Mouse (Mus musculus): ENCODE results near the gene Taok3.

Gene Taok3

DNA sequence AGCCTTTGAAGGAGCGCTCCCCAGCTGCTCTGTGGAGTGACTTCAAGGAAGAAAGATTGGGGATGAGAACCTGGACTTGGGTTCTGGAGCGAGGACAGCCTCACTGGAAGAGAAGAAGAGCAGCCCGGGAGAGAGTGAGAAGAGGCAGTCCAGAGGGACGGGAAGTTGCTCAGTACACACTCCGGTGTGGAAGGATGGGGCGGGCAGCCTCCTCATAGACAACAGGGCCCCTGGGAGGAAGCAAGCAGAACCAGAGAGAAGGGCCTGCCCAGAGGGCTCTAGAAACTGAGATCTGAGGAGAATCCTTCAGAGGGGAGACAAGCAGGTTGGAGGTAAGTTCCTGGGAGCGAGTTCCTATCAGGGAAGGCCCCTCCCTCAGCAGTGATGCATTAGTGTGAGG is 20.4 kb downstream of the Taok3 start:
- in situ Hi-C loops (cut with MboI, MseI): no loop called here

DNA sequence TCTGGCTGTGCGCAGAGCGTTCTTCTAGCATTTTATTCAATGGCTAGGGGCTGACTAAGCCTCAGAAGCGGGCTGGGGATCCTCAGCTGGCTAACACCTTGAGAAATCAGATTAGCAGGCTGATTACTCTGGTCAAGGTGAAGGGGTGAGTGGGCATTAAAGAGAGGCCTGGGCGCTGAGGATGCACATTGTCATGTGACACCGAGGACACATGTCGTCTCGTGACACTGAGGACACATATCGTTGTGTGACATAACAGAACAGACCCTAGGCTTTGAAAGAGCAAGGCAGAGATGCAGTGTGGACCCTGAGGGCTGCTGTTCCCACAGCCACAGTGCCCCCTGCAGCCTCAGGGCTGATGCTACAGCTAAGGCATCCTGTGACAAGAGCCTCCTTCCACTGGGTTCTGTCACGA is 23.8 kb downstream of the Taok3 start:
- in situ Hi-C loops (cut with MboI, MseI): no loop called here

DNA sequence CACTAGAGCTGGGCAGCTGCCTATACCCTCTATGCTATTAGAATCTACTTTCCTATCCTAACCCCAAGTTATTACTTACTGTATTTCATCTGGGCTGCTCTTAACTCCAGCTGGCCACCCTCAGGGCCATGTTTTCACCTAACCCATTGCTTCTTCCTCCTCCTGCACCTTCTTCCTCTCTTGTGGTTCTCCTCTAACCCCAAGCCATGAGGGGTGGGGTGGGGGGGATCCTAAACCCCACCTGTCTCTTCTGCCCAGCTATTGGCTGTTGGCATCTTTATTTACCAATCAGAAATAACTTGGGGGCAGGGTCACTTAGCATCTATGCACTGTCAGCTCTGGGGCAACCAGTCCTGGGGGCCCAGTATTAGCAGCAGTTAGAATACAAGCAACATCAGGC is 26.2 kb downstream of the Taok3 start:
- in situ Hi-C loops (cut with MboI, MseI): no loop called here

DNA sequence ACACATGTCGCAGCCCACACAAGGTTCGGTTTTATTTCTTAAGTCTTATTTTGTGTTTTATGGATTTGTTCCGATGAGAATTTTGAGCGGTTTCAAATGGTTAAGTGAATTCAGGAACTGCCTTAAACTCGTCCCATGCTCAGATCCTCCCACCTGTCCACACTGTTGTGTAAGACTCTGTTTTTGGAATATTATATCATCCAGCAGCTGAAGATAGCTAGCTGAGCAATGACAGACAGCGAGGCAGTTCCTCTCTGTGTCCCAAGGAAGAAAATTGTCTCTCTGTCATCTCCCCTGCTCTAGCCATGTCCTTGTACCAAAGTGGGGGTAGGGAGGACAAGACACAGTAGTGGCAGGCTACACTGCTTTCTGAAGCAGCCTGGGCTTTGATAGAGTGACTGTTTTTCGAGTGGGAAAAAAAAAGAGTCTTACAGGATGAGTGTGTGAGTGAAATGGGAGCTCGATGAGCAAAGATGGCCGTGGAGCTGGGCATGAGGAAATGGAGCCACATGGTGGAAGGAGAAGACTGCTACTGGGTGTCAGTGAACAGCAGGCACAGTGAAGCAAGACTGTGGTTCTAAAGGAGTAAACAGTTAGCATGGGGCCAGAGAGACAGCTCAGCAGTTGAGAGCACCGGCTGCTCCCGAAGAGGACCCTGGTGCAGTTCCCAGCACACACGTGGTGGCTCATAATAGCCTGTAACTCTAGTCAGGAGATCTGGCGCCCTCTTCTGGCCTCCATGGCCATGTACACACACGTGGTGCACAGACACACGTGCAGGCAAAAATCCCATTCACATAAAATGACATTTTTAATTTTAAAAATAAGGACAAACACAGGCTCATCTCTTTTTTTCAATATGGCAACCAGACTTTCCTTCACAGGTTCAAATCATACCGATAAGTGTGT is 27.5 kb downstream of the Taok3 start:
- in situ Hi-C loops (cut with MboI, MseI): no loop called here

DNA sequence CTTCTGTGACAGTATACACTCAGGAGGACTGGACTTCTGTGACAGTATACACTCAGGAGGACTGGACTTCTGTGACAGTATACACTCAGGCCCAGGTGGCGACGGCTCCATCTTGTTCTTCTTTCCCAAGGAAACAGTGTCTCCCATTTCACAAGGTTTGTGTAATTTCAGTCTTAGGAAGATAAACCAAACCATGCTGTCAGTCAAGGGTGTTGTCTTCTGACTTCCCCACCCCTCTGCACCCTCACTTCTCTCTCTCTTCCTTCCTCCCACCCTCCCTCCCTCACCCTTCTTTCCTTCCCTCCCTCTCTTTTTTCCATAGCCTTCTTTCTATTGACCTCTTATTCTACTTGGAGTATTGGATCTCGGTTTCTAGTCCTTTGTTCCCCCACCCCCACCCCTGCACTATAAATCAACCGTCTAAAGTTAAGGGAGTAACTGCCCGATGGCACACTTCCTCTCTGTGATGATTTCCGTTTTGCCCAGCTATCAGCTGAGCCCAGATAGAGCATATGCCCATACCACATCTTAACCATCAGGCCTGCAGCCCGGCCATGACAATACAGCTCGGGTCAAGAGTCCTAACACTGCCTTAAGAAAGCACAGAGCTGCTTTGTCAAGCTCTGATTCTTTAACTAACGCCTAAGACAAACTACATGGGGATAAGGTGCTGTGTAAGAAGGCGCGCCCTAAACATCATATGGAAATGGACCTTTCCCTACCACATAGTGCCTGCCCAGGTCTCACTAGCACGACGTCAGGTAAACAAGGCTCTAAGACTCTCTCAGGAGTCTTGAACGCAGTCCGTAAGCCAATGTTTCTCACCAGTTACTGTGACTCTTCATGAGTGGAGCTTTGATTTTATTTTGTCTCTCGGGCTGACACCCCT is 29.4 kb downstream of the Taok3 start:
- in situ Hi-C loops (cut with MboI, MseI): no loop called here

DNA sequence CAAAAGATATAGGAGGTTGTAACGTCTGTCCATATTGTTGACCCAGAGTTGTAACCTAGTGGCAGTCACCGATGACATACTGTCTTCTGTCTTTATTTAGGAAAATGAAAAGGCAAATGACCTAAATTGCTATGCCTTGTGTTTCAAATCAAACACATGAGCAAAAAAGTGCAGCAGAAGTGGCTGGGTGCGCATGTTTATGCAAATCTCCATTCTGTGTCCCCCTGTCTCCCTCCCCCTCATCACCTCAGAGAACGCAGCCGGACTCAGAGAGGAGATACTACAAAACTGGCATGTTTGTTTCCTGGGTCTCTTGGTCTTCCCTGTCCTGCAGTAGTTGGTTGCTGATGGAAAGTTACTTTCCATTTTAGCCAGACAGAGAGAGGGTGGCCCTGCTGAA is 30.1 kb downstream of the Taok3 start:
- in situ Hi-C loops (cut with MboI, MseI): no loop called here

DNA sequence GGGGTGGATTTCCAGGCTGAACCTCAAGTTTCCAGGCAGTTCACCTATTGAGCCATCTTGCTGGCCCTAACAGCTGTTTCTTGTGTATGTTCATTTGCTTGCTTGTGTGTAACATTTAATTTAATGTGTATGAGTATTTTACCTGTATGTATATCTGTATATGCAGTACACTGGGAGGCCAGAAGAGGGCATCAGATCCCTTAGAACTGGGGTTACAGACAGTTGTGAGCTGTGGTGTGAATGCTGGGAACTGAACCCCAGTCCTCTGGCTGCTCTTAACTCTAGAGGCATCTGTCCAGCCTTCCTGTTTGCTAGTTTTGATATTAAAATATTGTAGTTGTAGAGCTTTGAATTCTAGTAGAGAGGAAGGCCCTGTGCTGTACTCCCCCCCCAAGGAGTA is 33.0 kb downstream of the Taok3 start:
- in situ Hi-C loops (cut with MboI, MseI): no loop called here

DNA sequence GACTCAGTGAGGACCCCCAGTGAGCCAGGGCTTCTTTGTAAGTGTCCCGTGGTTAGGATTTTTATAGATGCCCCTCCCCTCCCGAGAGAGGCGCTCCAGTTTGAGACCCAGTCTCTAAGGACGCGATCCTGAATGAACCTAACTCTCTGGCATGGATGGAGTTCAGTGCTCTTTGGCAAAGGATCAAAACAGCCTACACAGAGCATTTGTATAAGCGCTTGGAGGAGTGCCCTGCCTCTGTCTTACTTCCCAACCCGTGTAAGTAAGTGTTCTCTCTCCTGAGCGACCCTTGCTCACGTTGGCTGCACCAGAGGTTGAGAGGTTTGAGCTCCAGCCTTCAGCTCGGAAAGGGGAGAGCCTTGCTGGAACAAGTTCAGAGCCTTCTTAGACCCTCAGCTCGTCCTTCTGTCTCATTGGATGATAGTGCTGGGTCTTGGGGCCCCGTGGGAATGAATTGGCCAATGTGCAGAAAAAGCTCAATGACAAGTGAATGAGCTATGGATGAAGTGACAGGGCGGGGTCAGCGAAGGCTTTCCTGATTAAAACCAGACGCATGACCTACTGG is 33.7 kb downstream of the Taok3 start:
- in situ Hi-C loops (cut with MboI, MseI): no loop called here

DNA sequence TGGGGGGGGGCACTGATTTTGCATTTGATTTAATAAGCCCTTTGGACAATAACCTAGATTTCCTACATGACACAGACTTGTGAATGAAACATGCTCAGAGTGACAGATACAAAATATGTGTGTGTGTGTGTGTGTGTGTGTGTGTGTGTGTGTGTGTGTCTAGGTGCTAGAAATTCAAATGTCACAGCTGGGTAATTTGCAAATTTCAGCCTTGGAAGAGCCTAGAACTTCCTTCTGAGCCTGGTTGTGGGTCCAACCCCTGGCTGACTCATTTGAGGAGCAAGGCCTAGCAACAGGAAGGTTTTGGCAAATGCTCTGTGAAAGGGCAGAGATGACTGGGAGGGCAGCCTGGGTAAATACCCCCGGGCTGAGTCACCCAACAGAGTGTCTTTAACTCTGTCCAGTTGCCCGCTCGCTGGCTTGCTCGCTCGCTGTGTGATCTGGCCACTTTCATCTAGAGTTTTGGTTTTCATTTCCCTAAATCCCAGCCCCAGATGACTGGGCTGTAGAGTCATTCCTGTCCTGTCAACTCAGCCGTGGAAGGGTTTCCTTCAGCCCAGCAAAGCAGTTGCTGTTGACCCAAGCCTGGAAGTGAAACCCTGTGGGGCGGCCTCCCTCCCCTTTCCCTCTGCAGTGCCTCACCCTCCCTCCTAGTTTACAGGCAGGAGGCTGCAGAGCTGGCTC is 38.5 kb downstream of the Taok3 start:
- in situ Hi-C loops (cut with MboI, MseI): no loop called here

DNA sequence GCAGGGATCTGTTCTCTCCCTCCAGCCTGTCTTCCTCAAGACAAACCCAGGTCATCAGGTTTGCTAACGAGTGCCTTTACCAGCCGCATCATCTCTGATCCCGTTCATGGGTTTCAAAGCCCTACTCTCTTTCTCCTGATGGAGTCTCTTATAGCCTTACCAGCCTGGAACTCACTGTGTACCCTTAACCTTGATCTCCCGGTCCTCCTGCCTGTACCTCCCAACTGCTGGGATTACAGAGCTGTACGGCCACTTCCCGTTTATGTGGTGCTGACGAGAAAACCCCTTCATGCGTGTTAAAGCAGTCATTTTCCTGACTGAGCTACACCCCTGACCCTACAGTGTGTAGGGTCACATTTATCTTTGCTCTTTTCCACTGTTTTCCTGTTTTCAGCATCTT is 39.4 kb downstream of the Taok3 start:
- in situ Hi-C loops (cut with MboI, MseI): no loop called here

DNA sequence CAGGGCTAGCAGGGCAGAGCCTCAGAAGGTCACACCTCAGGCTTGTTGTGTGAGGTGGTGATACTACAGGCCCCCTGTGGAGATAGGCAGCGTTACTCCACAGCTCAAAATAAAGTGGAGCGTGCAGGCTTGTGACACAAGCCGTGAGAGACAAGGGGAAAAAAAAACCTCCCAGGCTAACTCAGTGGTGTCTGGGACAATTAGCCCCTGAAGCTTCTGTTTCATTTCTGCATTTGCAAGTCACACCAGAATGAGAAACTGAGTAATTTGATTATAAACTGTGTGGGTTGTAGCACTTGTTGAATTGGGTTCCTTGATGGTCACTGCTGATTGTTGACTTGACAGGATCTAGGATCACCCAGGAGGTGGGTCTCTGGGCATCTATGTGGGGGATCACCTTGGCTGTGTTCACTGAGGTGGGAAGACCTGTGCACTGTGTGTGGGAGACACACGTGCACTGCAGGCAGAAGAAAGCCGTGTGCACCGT is 39.9 kb downstream of the Taok3 start:
- in situ Hi-C loops (cut with MboI, MseI): no loop called here

DNA sequence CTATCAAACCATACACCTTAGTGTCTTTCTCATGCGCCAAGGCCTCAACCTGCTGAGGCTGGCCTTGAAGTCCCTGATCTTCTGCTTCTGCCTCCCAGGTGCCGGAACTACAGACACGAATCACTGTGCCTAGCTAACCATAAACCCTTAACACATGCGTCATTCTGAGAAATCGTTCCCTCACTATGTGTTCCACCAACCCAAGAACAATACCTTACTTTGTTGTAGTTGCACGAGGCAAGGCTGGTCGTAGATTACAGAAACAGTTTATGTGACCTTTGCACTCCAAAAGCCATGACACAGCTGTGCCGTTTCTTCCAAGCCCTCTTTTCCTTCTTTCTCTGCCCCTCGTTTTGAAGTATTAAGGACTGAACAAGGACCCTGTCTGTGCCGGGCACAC is 40.6 kb downstream of the Taok3 start:
- in situ Hi-C loops (cut with MboI, MseI): no loop called here

DNA sequence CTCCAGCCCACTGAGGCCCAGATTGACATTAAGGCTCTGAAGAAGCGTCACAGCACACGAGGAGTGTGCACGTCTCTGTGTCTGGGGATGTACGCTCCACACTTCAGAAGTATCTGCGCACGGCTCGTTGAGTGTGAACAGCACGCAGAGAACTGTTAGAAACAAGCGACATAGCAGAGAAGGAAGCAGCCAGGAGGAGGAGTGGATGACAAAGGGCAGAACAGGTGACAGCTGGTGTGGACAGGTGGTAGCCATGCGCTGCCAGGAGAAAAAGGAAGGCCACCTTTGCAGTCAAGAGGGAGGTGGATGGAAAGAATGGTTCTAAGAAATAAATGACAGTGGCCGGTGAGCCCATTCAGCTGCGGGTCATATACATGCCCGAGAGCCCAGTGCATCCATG is 43.9 kb downstream of the Taok3 start:
- in situ Hi-C loops (cut with MboI, MseI): no loop called here

DNA sequence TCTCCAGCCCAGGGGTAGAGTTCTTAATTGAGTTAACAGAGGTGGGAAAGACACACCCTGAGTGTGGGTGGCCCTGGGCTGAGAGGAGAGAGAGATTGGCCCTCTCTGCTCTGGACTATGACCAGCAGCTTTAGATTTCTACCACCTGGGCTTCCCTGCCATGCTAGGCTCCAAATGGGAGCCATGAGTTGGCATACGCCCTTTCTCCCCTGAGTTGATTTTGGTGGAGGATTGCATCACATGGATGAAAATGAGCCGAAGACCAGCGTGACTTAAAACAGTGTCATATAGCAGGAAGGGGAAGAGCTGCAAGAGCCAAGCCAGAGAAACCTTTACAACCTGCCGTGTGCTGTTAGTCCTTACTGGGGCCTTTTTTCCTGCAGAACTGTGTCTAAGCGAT is 44.6 kb downstream of the Taok3 start:
- in situ Hi-C loops (cut with MboI, MseI): no loop called here

DNA sequence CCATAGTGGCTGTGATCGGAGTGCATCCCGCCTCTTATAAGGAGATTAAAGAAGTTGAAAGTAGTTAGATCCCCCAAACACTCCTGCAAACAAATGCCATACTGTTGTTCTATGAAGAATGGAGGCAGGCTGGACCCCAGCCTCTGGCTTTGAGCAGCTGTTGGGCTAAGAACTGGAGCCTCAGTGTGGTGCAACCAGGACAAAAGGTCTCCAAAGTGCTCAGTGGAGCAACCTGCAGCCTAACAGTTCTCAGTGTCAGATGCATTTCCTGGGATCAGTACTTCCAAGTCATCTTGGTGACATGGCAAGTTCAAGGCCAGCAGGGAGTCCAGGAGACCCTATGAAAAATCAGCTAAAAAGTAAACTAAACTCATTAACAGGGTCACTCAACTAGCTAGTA is 45.0 kb downstream of the Taok3 start:
- in situ Hi-C loops (cut with MboI, MseI): no loop called here

DNA sequence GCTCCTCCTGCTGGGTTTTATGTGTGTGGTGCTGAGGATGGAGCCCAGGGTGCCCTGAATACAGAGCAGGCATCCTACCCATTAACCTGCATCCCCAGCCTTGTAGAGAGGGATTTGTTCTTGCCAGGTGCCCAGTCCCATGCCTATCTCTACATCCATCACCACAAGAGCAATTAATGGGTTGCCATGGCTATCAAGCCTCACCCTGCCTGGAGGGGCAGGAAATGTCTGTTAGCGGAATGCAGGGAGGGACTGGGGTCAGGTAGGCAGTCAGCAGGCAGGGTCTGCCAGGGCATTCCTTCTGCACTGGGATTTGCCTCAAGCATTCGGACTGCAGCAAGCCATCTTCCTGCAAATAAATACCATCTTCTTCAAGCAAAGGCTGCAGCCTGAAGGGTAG is 46.0 kb downstream of the Taok3 start:
- in situ Hi-C loops (cut with MboI, MseI): no loop called here

DNA sequence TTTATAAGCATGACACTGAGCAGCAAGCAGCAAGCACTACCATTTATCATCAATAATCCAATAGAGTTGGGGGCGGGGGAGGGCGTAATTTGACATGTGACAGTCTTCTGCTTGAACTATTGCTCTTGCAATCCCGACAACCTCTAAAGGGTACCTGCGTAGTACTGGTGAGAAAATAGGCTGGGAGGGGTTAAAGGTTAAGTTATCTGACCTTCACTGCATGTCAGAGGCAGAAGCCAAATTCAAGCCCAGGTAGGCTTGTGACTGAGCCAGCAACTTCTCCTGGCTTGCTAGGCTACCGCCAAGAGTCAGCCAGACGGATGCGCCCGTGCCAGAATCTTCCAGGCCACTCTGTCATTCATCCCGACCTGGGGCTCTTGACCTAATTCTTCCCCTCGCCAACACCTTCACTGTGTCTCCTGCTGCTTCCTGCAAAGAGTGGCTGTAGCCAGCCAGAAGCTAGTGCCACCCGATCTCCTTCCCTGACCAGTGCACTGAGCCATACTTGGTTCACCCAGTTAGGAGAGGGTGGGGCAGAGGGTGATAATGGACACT is 47.0 kb downstream of the Taok3 start:
- in situ Hi-C loops (cut with MboI, MseI): no loop called here

DNA sequence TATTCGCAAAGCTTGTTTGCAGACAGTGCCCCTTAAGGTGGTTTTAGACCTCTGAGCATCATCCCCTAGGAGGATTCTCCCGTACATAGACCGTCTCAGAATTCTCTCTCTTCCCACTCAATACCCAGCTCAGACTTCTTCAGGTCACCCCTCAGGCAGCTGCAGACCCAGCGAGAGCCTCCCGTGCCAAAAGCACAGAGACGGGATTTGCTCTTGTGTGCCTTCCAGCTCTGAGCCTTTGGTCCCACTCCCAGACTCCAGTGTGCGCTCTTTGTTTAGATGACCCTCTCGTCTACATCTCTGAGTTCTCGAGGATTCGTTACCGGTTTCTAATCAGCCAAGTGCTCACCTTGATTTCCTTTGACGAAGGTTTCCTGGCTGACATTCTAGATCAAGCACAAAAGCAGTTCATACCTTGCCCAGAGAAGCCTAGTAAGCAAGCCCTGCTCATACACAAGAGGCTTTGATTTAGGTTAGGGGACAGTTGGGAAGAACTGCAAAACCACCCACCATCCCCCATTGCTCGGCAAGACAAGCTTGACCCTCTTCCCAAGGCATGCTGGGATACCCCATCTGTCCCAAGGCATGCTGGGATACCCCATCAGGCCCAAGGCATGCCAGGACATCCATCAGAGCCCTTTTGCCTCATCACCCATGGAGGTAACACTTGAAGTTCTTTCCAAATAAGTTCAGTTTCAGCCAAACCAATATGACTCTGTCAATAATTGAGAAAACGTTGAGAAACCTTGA is 48.6 kb downstream of the Taok3 start:
- in situ Hi-C loops (cut with MboI, MseI): no loop called here

DNA sequence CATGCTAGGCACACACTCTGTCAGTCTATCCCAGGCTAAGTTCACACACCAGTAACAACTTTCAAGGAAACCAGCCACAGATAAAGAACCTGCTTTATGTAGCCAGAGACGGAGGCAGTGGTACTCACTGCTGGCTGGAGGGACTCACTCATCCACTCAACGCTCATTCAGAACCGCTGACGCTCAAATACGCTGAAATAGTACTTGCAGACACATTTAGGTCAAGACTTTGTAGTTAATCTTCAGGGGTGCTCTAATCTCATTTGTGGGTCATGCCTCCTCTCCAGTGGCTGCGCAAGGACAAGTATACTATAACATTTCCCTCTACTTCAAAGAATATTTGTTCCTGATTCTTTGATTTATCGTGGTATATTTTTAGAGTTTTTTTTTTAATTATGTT is 54.1 kb downstream of the Taok3 start:
- in situ Hi-C loops (cut with MboI, MseI): loop anchor here (10.0 kb wide), 1 partner anchor 101 kb away; no protein-coding TSS in a partner anchor

DNA sequence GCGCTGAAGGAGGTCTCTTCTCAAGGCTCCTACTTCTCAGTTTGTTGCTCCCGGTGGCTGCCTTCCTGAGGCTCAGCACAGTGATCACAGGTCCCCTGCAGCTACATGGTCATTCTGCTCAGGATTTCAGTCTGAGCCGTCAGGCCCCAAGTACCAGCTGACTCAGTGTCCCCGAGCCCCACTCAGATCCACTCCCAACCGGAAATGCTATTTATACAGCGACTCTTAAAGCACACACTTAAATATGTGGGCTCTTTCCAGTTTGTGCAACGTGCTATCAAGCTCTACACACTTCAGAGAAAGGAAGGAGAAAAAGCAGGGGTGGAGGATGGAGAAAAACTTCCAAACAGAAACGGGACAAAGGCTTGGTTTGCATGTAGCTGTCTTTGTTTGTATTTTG is 56.0 kb downstream of the Taok3 start:
- in situ Hi-C loops (cut with MboI, MseI): loop anchor here (10.0 kb wide), 1 partner anchor 99 kb away; no protein-coding TSS in a partner anchor
